Mouse (Mus musculus) layer of hippocampus, adult 2 months (tissue): ENCODE data around the gene Zfp654. TPM values are rescaled to one million over a fixed set of nuclear protein-coding genes. Genes with fewer than 3 reads are reported as not detected.
A peak's percentile ranks its signal among the peaks of the same experiment; 100 is the strongest.

Experiments
- DNase-seq, 2 experiments: peaks; one replicate each; pipeline ENCODE4 v3.0.0; 2022; ENCODE audit warnings: low spot score in 2 of 2
- H3K27ac ChIP-seq: fragments of 200-600 bp; 2 replicates; pipeline ENCODE4 v1.8.1; 2022
- H3K4me3 ChIP-seq: fragments of 200-600 bp; 2 replicates; pipeline ENCODE4 v1.8.1; 2022; ENCODE audit warnings: mild to moderate bottlenecking
- CTCF ChIP-seq: fragments of 200-600 bp; conservative IDR thresholded peaks from 2 replicates; pipeline ENCODE4 v1.8.1; 2022; ENCODE audit warnings: antibody characterized with exemption, mild to moderate bottlenecking, moderate library complexity
- total RNA-seq, 2 experiments: library from RNA; stranded (reverse); gene quantifications; 2 replicates each; pipeline ENCODE4 v1.2.3; 2021

Zfp654 gene
- total RNA-seq, 2 experiments from 2014 or later, result 14.9 to 15.8 TPM

DNA sequence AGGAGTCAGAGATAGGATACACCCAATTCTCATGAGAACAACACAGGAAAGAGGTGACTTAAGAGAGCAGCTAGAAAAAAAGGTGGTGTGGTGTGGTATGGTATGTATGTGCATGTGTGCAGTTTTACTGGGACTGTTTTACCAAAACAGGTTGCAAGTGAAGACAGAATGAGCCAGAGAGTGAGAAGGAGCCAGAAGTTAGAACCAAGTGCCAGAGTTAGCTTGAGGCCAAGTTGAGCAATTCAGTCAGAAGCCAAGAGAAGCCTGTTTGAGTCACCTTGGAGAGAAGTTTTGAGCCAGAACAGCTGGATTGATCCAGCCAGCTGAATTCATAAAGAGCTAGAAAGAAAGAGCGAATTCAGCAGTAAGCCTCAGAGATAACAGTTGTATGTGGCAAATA is 75.9 kb downstream of the Zfp654 start:
- no peak overlapping the region for H3K27ac ChIP-seq
- no peak overlapping the region for H3K4me3 ChIP-seq
- no peak for TF ChIP-seq CTCF
- DNase-seq, result no peak

DNA sequence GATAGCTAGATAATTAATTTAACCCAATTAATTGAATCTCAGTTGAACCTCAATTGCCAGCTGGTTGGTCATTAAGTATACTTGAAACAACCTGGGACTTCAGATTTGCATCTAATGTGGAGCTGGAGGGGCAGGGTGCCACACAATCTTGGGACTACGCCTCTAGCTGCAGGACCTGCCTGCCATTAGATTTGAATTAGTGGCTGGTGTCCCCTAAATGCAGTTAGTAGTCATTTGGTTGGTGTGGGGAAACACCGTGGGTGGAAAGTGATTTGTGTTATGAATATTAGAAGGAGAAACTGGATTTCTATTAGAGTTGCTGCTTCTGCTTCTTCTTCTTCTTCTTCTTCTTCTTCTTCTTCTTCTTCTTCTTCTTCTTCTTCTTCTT is 80.0 kb downstream of the Zfp654 start:
- Histone ChIP-seq H3K27ac (peak overlapping the region; percentile 93), H3K4me3 (peak overlapping the region; percentile 89)
- TF ChIP-seq CTCF, result no peak
- DNase-seq, result no peak

DNA sequence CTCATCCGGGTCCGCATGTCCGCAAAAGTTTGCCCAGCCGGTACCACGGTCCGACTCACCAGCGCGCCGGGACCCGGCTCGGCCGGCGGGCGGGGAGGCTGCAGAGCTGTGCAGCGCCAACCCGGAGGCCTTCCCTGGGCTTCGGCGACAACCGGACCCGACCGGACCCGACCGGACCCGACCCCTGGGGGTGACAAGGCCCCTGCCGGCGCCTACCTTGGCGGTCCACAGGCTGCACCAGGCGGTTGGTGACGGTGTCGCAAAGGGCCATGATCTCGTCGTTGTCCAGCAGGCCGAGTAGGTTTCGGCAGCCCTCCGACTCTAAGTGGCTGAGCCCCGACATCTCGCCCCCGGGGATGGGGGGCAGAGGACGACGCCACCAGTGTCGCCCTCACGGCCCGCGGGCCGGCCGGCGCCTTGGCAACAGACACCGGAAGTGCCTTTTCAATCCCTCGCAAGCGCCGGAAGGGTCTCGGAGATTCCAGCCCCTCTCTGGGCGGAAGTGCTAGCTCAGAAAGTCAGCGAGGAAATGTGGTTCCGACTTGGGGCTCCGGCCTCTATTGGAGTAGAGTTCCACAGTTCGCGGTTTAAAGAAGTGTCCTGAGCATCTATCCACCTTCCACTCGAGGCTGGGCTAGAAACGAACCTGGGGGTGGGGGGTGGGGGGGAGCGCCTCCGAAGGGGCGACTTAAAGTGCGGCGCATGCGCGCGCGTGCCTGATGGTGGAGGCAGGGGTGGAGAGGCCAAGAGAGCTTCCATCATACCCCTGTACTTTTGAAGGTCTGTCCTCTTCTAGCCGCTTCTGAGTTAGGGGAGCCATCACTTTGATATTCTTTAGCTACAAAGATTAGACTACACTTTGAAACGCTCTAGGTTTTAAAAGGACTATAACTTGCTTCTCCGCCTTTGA is 80.7 kb downstream of the Zfp654 start, which contains the start of gene 4930453N24Rik:
TSS of gene 4930453N24Rik (minus strand) at position 641 of the 910 bp plus-strand sequence.
- DNase-seq, result peak; percentile 81 to 83
- TF ChIP-seq CTCF, result no peak
- H3K4me3 ChIP-seq, result peak within 1 kb of the TSS; percentile 89
- H3K27ac ChIP-seq, result peak within 1 kb of the TSS; percentile 93

DNA sequence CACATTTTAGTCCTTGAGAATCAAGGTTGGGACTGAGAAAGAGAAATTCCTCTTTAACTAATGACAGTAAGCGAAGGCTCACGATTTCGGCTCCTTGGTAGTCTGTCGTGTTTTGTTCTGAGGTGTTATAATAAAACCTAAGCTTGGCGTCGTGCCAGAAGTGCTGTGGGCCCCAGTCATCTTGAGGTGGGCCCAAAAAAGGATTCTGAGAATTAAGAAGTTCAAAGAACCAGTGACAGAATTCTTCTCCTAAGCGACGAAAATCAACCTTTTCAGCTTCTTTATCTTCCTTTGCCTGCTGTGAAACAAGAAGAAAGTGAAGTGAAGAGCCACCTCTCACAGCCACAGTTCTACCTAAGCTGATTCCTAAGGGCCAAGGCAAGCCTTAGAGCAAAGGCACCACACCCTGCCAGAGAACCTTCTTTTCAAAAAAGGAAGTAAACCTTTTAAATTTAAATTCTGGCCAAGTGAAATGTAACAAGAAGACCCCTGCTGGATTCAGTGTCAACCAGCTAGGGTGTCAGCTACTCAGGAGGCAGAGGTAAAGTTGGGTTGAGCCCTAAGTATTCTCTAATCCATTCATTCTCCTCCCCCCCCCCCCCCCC is 84.7 kb downstream of the Zfp654 start:
- no peak overlapping the region for H3K27ac ChIP-seq
- no peak for TF ChIP-seq CTCF

DNA sequence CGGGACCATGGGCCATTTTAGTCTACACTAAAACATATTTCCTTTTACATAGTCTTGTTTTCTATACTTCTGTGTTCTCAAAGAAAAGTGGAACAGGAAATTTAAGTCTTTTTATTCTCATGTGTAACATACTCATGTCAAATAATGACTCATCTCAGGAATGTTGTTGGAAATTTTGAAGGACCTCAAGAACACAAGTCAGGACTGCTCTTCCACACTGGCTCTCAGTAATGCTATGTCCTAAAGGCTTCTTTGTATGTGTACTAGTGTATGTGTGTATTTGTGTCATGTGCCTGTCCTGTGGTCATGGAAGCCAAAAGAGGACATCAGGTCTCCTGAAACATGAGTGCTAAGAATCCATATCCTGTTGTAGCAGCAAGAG is 92.2 kb downstream of the Zfp654 start:
- Histone ChIP-seq H3K27ac (no peak overlapping the region), H3K4me3 (no peak overlapping the region)
- no peak for TF ChIP-seq CTCF
- no peak for DNase-seq

More for the DNA sequence above, 84.7 kb downstream of the Zfp654 start:
- H3K4me3 ChIP-seq, result no peak overlapping the region
- no peak for DNase-seq

DNA sequence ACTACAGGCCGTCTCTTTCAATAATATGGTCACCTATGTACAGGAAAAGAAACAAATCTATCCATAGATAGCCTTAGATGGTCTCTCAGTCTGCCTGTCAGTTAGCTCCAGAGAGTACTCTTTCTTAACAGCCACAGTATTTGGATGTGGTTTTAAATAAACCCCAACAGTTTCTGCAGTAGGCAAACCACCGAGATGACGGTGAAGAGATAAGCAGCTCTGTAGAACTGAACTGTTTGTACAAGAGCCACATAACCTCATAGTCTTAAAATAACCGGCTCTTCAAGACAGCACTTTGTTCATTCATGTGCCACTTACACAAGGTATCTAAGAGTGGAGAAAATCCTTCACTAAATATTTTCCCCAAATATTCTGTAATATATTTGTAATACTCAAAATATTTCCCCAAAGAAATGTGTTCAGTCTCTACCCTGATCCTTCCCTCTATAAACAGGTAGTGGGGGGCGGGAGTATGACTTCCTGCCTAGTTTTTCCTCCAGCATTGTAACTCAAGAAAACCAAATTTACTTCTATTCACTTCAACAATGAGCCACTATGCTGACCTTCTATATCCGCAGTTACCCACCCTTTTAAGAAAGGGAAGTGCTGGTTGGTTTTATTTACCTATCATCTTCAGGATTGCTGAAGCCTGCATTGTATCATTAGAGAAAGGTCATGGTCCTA is 92.7 kb downstream of the Zfp654 start:
- no peak for DNase-seq
- no peak for TF ChIP-seq CTCF

DNA sequence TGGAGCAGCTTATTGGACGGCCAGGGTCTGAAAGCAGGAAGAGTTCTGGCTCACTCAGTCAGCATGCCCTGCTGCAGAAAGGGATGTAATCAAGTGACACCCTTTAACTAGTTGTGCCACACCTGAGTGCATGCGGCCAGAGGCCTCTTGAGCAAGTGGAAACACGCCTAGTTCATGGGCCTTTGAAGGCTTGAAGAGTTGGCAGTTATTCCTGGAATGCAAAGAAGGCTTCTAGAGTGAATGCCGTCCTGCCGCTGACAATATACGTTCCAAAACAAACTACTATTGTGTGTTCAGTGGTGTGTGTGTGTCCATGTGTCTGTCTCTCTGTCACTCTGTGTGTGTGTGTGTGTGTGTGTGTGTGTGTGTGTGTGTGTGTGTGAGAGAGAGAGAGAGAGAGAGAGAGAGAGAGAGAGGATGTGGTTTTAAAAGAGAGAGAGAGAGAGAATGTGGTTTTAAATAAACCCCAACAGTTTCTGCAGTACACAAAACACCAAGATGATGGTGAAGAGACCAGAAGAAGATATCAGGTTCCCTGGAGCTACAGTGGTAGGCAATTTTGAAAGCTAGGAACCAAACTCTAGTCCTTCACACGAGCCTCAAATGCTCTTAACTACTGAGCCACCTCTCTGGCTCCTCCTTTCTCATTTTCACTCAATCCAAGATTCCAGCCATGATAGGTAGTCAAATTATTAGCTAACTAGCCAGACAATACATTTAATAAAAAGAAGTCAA is 93.6 kb downstream of the Zfp654 start:
- no peak overlapping the region for H3K4me3 ChIP-seq
- DNase-seq, result no peak
- H3K27ac ChIP-seq, result no peak overlapping the region
- no peak for TF ChIP-seq CTCF

More for the DNA sequence above, 92.7 kb downstream of the Zfp654 start:
- no peak overlapping the region for H3K4me3 ChIP-seq
- no peak overlapping the region for H3K27ac ChIP-seq

DNA sequence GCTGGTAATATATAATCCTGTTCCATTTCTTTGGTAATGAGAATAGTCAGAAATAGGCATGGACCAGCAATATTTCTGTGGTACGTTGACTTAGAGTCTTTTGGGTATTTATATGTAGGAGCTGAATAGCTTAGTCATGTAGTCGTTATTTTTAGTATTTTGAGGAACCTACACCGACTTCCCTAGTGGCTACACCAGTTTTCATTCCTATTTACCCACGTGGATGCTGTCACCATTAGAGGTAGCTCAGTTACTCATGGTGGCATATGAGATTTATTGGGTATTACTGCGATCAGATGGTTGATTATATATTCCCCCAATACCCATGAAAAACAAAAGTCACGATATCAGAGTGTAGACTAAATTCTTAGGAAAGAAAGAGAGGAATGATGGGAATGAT is 95.1 kb downstream of the Zfp654 start:
- TF ChIP-seq CTCF, result no peak
- no peak overlapping the region for H3K4me3 ChIP-seq
- DNase-seq, result no peak
- H3K27ac ChIP-seq, result no peak overlapping the region

DNA sequence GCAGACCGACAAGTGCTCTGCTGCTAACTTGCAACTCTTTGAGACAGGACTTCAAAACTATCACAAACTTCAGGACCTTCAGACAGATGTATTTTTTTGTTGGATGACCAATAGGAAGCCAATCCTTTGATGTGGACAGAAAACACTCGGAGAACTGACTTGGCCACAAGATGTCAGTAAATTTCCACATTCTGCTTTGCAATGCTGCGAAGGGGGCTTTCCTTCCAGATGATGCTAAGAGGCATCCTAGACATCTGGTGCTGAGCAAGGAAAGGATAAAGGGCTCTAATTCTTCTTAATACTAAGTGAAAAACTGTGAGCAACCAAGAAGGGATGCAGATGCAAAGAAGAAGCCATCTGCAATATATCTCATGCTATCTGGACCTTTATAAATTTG is 96.7 kb downstream of the Zfp654 start:
- TF ChIP-seq CTCF, result peak; percentile 72
- no peak for DNase-seq

DNA sequence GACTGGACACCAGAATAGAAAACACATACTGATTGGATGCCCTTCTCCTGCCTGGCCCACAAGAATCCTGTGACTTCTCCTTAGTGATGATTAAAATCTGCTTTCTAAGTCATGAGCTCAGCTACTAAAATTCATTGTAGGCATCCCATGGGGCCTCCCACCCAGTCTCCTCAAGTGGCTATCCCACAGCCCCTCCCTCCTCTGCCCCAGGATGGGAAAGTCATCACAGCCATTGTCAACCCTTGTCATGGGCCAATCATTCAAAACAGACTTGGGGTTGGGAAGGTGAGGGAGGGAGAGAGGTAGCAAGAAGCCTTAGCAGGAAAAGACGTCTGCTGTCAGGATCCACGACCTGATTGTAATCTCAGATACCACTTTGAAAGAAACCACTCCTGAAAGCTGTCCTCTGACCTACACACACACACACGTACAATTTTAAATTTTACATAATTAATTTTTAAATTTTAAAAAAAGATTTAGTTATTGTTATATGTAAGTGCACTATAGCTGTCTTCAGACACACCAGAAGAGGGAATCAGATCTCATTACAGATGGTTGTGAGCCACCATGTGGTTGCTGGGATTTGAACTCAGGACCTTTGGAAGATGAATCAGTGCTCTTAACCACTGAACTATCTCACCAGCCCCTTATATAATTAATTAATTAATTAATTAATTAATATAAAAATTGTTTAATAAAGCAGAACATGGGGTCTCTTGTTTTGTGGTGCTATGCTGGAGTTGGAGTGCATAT is 97.3 kb downstream of the Zfp654 start:
- H3K4me3 ChIP-seq, result no peak overlapping the region
- DNase-seq, result no peak
- no peak for TF ChIP-seq CTCF

More for the DNA sequence above, 96.7 kb downstream of the Zfp654 start:
- H3K4me3 ChIP-seq, result no peak overlapping the region
- no peak overlapping the region for H3K27ac ChIP-seq

DNA sequence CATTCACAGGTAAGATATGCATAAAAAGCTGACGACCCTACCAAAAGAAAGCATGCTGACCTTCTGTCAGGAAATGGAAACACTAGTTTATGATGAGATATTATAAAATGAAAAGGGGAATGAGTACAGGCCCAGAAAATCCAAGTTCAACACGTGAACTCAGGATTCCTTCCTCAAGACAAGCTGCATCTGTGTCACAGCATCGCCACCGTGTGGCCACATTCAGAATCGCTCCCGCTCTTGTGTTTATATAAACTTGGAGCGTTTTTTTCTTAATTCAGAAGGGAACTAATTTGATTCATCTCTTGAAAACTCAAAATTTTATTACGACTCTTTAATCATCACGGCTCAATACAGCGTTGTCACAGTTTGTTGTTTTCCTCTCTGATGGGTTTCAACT is 103.2 kb downstream of the Zfp654 start:
- peak; percentile 53 to 76 for DNase-seq
- peak; percentile 99 for TF ChIP-seq CTCF
- Histone ChIP-seq H3K27ac (no peak overlapping the region), H3K4me3 (no peak overlapping the region)

More for the DNA sequence above, 97.3 kb downstream of the Zfp654 start:
- H3K27ac ChIP-seq, result no peak overlapping the region

DNA sequence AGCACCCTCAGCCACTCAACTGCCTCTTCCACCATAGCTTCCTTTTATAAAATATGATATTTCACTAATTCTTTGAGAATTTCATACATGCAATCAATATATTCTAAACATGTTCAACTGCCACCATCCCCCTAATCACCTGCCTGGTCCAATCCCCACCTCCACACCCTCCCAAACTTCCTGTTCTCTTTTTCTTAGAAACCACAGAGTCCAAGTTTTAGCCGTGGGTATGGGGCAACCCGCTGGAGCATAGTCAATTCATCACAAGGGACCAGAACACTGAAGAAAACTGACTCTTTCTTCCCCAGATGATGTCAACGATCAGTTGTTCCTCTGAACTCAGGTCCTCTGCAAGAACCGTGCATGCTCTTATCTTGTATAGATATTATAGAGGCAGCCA is 106.4 kb downstream of the Zfp654 start:
- no peak for TF ChIP-seq CTCF
- Histone ChIP-seq H3K4me3 (no peak overlapping the region), H3K27ac (no peak overlapping the region)
- DNase-seq, result no peak
